Mouse (Mus musculus) embryonic facial prominence, embryonic 12.5 days (tissue): Measurements from ENCODE around the gene Il33. TPM values are rescaled to one million over a fixed set of nuclear protein-coding genes. Genes with fewer than 3 reads are reported as not detected.

Experiments used
- ATAC-seq: fragments of 200-750 bp; cut with Nextera tagmentation; 2 replicates; pipeline ENCODE4 v1.8.0; 2017; ENCODE audit not compliant: insufficient number of reproducible peaks, insufficient read depth, low FRiP score, low TSS enrichment
- H3K27ac ChIP-seq: fragments of 300-500 bp; sonication (generic); 2 replicates; pipeline ENCODE4 v1.5.1; 2016; ENCODE audit warnings: mild to moderate bottlenecking
- H3K27me3 ChIP-seq: fragments of 300-500 bp; sonication (generic); 2 replicates; pipeline ENCODE4 v1.6.1; 2016; ENCODE audit warnings: mild to moderate bottlenecking, moderate library complexity
- H3K36me3 ChIP-seq: fragments of 300-500 bp; sonication (generic); 2 replicates; pipeline ENCODE4 v1.6.1; 2016; ENCODE audit warnings: mild to moderate bottlenecking
- H3K4me1 ChIP-seq: fragments of 300-500 bp; sonication (generic); 2 replicates; pipeline ENCODE4 v1.6.1; 2016
- H3K4me2 ChIP-seq: fragments of 300-500 bp; sonication (generic); replicated peaks from 2 replicates; pipeline ENCODE4 v1.6.1; 2016; ENCODE audit warnings: mild to moderate bottlenecking, moderate library complexity
- H3K4me3 ChIP-seq: fragments of 300-500 bp; sonication (generic); 2 replicates; pipeline ENCODE4 v1.5.1; 2016; ENCODE audit warnings: mild to moderate bottlenecking
- H3K9ac ChIP-seq: fragments of 300-500 bp; sonication (generic); 2 replicates; pipeline ENCODE4 v1.6.1; 2016; ENCODE audit warnings: mild to moderate bottlenecking, moderate library complexity
- H3K9me3 ChIP-seq: fragments of 300-500 bp; sonication (generic); 2 replicates; pipeline ENCODE4 v1.6.1; 2016; ENCODE audit warnings: mild to moderate bottlenecking, moderate library complexity
- WGBS: fragments of 180-500 bp; shearing (Covaris S2); methylation state at CpG from one replicate; pipeline ENCODE4 v1.1.7; 2016; 5-methylcytosine and 5-hydroxymethylcytosine counted together
- polyA plus RNA-seq: library from polyadenylated mRNA; unstranded; fragments of >200 nt; fragmentation: Nextera tagmentation; extraction: Ambion mirVana; gene quantifications from 2 replicates; pipeline ENCODE4 v1.2.1, GENCODE M21; 2016

Il33 gene
- polyA plus RNA-seq, 1 experiment from 2014 or later, result 1.6 TPM

GRCm38 (mm10) chr19:29894381-29894780 lies 30.5 kb upstream of the Il33 start:
- Histone ChIP-seq H3K4me2 (no peak overlapping the region), H3K4me1 (no peaks in the 10 kb centered on the region), H3K4me3 (no peak overlapping the region), H3K36me3 (no peaks in the 10 kb centered on the region), H3K27me3 (no peaks in the 10 kb centered on the region), H3K9ac (no peak overlapping the region), H3K27ac (0 out of 2 replicates have a peak overlapping the region, but pooled peaks have one; percentile 11), H3K9me3 (peaks cover 4% of the 10 kb centered on the region; the same call in 1 of the 2 replicates)
- WGBS, result 84% methylated on average over 12 of the region's 12 CpGs
- ATAC-seq, result no peak

GRCm38 (mm10) chr19:29895047-29895446 lies 29.9 kb upstream of the Il33 start:
- WGBS, result 67% methylated on average over 7 of the region's 7 CpGs
- no peak overlapping the region for H3K9ac ChIP-seq
- no peaks in the 10 kb centered on the region for H3K27me3 ChIP-seq
- ATAC-seq, result no peak
- no peaks in the 10 kb centered on the region for H3K36me3 ChIP-seq
- H3K4me2 ChIP-seq, result no peak overlapping the region
- no peak overlapping the region for H3K27ac ChIP-seq
- H3K9me3 ChIP-seq, result peaks cover 8% of the 10 kb centered on the region; the same call in 1 of the 2 replicates
- H3K4me3 ChIP-seq, result no peak overlapping the region
- no peaks in the 10 kb centered on the region for H3K4me1 ChIP-seq

GRCm38 (mm10) chr19:29900318-29900717 lies 24.6 kb upstream of the Il33 start:
- H3K4me3 ChIP-seq, result no peak overlapping the region
- no peak overlapping the region for H3K4me2 ChIP-seq
- no peaks in the 10 kb centered on the region for H3K4me1 ChIP-seq
- H3K36me3 ChIP-seq, result no peaks in the 10 kb centered on the region
- ATAC-seq, result no peak
- no peak overlapping the region for H3K9ac ChIP-seq
- H3K9me3 ChIP-seq, result peaks cover 8% of the 10 kb centered on the region; the same call in 1 of the 2 replicates
- no peak overlapping the region for H3K27ac ChIP-seq
- WGBS, result 74% methylated on average over 3 of the region's 3 CpGs
- no peaks in the 10 kb centered on the region for H3K27me3 ChIP-seq

- no peak overlapping the region for H3K27ac ChIP-seq
- peaks cover 8% of the 10 kb centered on the region; the same call in 1 of the 2 replicates for H3K9me3 ChIP-seq
- no peaks in the 10 kb centered on the region for H3K27me3 ChIP-seq
- H3K36me3 ChIP-seq, result no peaks in the 10 kb centered on the region
- ATAC-seq, result no peak
- H3K9ac ChIP-seq, result no peak overlapping the region
- H3K4me2 ChIP-seq, result no peak overlapping the region
- 61% methylated on average over 4 of the region's 4 CpGs for WGBS
- H3K4me3 ChIP-seq, result no peak overlapping the region
- no peaks in the 10 kb centered on the region for H3K4me1 ChIP-seq
Observed at GRCm38 (mm10) chr19:29902343-29903070, 22.4 kb upstream of the Il33 start.

- H3K36me3 ChIP-seq, result no peaks in the 10 kb centered on the region
- ATAC-seq, result no peak
- H3K27ac ChIP-seq, result no peak overlapping the region
- no peaks in the 10 kb centered on the region for H3K4me1 ChIP-seq
- 82% methylated on average over 1 of the region's 1 CpGs for WGBS
- no peak overlapping the region for H3K4me2 ChIP-seq
- H3K9ac ChIP-seq, result no peak overlapping the region
- H3K9me3 ChIP-seq, result no peaks in the 10 kb centered on the region
- no peaks in the 10 kb centered on the region for H3K27me3 ChIP-seq
- H3K4me3 ChIP-seq, result no peak overlapping the region
Observed at GRCm38 (mm10) chr19:29905896-29906295, 19.0 kb upstream of the Il33 start.

GRCm38 (mm10) chr19:29909166-29909565 lies 15.7 kb upstream of the Il33 start:
- Histone ChIP-seq H3K27ac (0 out of 2 replicates have a peak overlapping the region, but pooled peaks have one; percentile 60), H3K9ac (no peak overlapping the region), H3K36me3 (no peaks in the 10 kb centered on the region), H3K4me3 (no peak overlapping the region), H3K4me2 (no peak overlapping the region), H3K27me3 (no peaks in the 10 kb centered on the region), H3K9me3 (no peaks in the 10 kb centered on the region), H3K4me1 (no peaks in the 10 kb centered on the region)
- 68% methylated on average over 1 of the region's 1 CpGs for WGBS
- no peak for ATAC-seq

- no peak for ATAC-seq
- no peak overlapping the region for H3K4me2 ChIP-seq
- no peaks in the 10 kb centered on the region for H3K9me3 ChIP-seq
- no peaks in the 10 kb centered on the region for H3K27me3 ChIP-seq
- WGBS, result 95% methylated on average over 6 of the region's 6 CpGs
- no peaks in the 10 kb centered on the region for H3K4me1 ChIP-seq
- no peak overlapping the region for H3K9ac ChIP-seq
- H3K4me3 ChIP-seq, result no peak overlapping the region
- no peaks in the 10 kb centered on the region for H3K36me3 ChIP-seq
- H3K27ac ChIP-seq, result no peak overlapping the region
Observed at GRCm38 (mm10) chr19:29911919-29912318, 13.0 kb upstream of the Il33 start.

GRCm38 (mm10) chr19:29917421-29917820 lies 7.5 kb upstream of the Il33 start:
- 0 out of 2 replicates have a peak, but pooled peaks cover 3% of the 10 kb centered on the region for H3K9me3 ChIP-seq
- H3K27me3 ChIP-seq, result no peaks in the 10 kb centered on the region
- ATAC-seq, result no peak
- H3K9ac ChIP-seq, result no peak overlapping the region
- H3K27ac ChIP-seq, result no peak overlapping the region
- no peak overlapping the region for H3K4me3 ChIP-seq
- WGBS, result 66% methylated on average over 5 of the region's 5 CpGs
- no peaks in the 10 kb centered on the region for H3K4me1 ChIP-seq
- no peak overlapping the region for H3K4me2 ChIP-seq
- no peaks in the 10 kb centered on the region for H3K36me3 ChIP-seq

GRCm38 (mm10) chr19:29926101-29926755 lies 1.3 kb downstream of the Il33 start:
- no peaks in the 10 kb centered on the region for H3K36me3 ChIP-seq
- no peaks in the 10 kb centered on the region for H3K27me3 ChIP-seq
- peaks cover 11% of the 10 kb centered on the region for H3K4me1 ChIP-seq
- ATAC-seq, result no peak
- H3K4me3 ChIP-seq, result no peak overlapping the region
- 0 out of 2 replicates have a peak overlapping the region, but pooled peaks have one; percentile 17 for H3K27ac ChIP-seq
- no peak overlapping the region for H3K4me2 ChIP-seq
- no peak overlapping the region for H3K9ac ChIP-seq
- no peaks in the 10 kb centered on the region for H3K9me3 ChIP-seq
- WGBS, result 51% methylated on average over 12 of the region's 12 CpGs

- Histone ChIP-seq H3K9ac (no peak overlapping the region), H3K9me3 (no peaks in the 10 kb centered on the region), H3K36me3 (no peaks in the 10 kb centered on the region), H3K27ac (no peak overlapping the region), H3K4me2 (no peak overlapping the region), H3K4me1 (peaks cover 11% of the 10 kb centered on the region), H3K4me3 (no peak overlapping the region), H3K27me3 (no peaks in the 10 kb centered on the region)
- WGBS, result 77% methylated on average over 5 of the region's 5 CpGs
- ATAC-seq, result no peak
Observed at GRCm38 (mm10) chr19:29930296-29930695, 5.4 kb downstream of the Il33 start.

- Histone ChIP-seq H3K9ac (no peak overlapping the region), H3K4me2 (no peak overlapping the region), H3K27me3 (no peaks in the 10 kb centered on the region), H3K4me1 (peaks cover 8% of the 10 kb centered on the region), H3K27ac (no peak overlapping the region), H3K4me3 (no peak overlapping the region), H3K9me3 (no peaks in the 10 kb centered on the region), H3K36me3 (no peaks in the 10 kb centered on the region)
- 44% methylated on average over 8 of the region's 8 CpGs for WGBS
- no peak for ATAC-seq
Observed at GRCm38 (mm10) chr19:29937445-29937844, 12.5 kb downstream of the Il33 start.

GRCm38 (mm10) chr19:29940239-29940638 lies 15.3 kb downstream of the Il33 start:
- Histone ChIP-seq H3K27ac (no peak overlapping the region), H3K36me3 (no peaks in the 10 kb centered on the region), H3K4me1 (peaks cover 8% of the 10 kb centered on the region), H3K4me2 (no peak overlapping the region), H3K9ac (no peak overlapping the region), H3K4me3 (no peak overlapping the region), H3K27me3 (no peaks in the 10 kb centered on the region), H3K9me3 (no peaks in the 10 kb centered on the region)
- 50% methylated on average over 6 of the region's 6 CpGs for WGBS
- ATAC-seq, result no peak
